Mouse (Mus musculus) ES-E14 (cell line): Measurements from ENCODE around the gene Trim33.

Experiments
- HCFC1 ChIP-seq: IDR thresholded peaks from 2 replicates; pipeline ENCODE4 v1.6.1; 2012; ENCODE audit warnings: low read length, inconsistent platforms, borderline replicate concordance; ENCODE audit not compliant: insufficient read depth
- MAFK ChIP-seq: IDR thresholded peaks from 2 replicates; pipeline ENCODE4 v1.6.1; 2014; ENCODE audit warnings: mild to moderate bottlenecking, low read depth, low read length, inconsistent platforms; ENCODE audit not compliant: insufficient read depth
- ZNF384 ChIP-seq: IDR thresholded peaks from 2 replicates; pipeline ENCODE4 v1.6.1; 2012; ENCODE audit warnings: low read depth, low read length, inconsistent platforms

GRCm38 (mm10) chr3:103392613-103393258, 113.6 kb downstream of the Trim33 start:
- no peak for TF ChIP-seq ZNF384
- no peak for TF ChIP-seq HCFC1
- no peak for TF ChIP-seq MAFK
